Mouse (Mus musculus): ENCODE data around the gene Gm904.
"Not testable (repeated sequence)": the region's sequence is repeated elsewhere in the genome, so short reads cannot be mapped to it uniquely, and the experiment has no call there.

Gm904 gene

GRCm38 (mm10) chr13:50642928-50643327, at the start of gene Gm904:
Gm904 (plus strand) TSS chr13:50643228.
- not testable (repeated sequence) for DNase-seq

- not testable (repeated sequence) for DNase-seq
Measured at GRCm38 (mm10) chr13:50648771-50649170, 5.7 kb downstream of the Gm904 start.
